Mouse (Mus musculus): ENCODE data around the gene Rnd2. TPM values are rescaled to one million over a fixed set of nuclear protein-coding genes. Genes with fewer than 3 reads are reported as not detected.
"Not testable (repeated sequence)": the region's sequence is repeated elsewhere in the genome, so short reads cannot be mapped to it uniquely, and the experiment has no call there.

The Rnd2 gene
- polyA plus RNA-seq, 1 experiment from 2014 or later, result 7.9 TPM

DNA sequence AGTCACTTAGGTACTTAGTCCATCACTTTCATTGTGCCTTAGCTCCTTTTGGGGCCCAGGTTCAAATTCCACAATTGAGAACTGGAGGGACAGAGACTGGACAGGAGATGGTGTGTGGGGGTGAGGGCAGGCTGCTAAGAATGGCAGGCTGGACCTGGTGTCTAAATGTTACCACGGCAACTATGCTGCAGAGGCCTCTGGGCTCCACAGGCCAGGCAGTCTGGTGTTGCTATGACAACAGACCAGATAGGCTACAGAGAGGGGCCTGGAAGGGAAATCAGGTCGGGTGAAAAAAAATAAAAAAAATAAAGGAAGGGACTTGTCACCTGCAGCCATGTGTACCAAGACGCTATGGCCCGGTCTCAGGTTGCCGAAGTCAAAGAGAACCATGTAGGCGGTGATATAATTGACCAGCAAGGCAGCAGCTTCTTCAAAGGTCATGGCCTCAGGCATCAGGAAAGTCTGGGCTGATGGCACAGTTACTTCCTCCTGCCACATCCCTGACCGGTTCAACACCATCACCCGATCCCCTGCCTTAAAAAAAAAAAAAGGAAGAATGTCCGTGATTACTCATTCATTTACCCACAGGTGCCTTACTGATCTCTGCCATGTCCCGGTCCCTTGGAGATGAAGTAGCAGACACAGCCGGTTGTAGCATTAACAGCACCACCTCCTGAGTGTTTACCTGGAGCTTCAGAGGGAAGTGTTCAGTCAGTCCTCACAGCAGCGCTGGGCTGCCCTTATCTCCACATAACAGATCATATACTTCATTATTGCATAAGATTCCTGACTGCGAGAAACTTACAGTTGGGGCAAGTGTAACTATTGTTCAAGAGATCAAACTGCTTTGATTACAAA, 2.0 kb upstream of the Rnd2 start:
- H3K4me2 ChIP-seq, result no peak overlapping the region
- H3K27me3 ChIP-seq, result no peaks in the 10 kb centered on the region
- no peak overlapping the region for H3K9ac ChIP-seq
- peaks cover 13% of the 10 kb centered on the region; the same call in 1 of the 2 replicates for H3K36me3 ChIP-seq
- peaks cover 61% of the 10 kb centered on the region for H3K4me1 ChIP-seq
- ATAC-seq (ENCODE audit: borderline replicate concordance, extremely low read depth, low FRiP score, low TSS enrichment), result no peak
- no peak overlapping the region for H3K4me3 ChIP-seq
- no peak overlapping the region for H3K27ac ChIP-seq
- 24% methylated on average over 13 of the region's 13 CpGs for WGBS
- no peaks in the 10 kb centered on the region for H3K9me3 ChIP-seq

DNA sequence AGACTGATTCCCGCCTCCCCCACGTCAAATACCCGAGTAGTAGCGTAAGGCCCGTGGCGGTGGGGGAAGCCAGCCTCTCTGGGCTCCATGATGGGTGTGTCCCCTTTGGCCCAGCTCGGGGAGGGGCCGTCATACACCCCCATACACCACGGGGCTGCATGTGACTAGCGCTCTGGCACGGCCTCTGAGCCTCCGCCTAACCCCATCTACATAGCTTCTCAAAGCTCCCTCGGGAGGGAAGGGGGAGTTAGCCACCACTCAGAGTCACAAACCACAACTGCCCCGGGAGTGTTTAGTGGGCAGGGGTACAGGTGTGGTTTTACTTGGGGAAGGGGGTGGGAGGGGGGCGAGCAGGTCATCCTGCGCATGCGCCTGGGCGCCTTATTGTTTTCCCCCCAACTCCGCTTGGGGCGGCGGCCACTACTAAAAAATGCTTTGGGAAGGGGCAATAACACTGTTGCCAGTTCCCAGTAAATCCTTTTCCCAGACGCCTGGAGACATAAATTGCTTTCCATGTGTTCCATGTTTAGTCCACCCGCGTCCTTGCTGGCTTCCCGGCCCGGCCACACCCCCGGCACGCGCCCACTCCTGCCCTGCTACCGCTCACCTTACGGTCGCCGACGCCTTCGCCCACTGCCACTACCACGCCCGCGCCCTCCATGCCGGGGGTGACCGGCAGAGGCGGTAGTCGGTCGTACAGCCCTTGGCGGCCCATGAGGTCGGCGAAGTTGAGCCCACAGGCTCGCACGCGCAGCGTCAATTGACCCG, 486 bp downstream of the Rnd2 start:
- Histone ChIP-seq H3K4me2 (peak overlapping the region; percentile 93), H3K27ac (peak overlapping the region; percentile 88), H3K36me3 (peaks cover 8% of the 10 kb centered on the region; the same call in 1 of the 2 replicates), H3K9ac (peak overlapping the region; percentile 67), H3K4me1 (peaks cover 55% of the 10 kb centered on the region), H3K4me3 (peak overlapping the region; percentile 72), H3K9me3 (no peaks in the 10 kb centered on the region), H3K27me3 (no peaks in the 10 kb centered on the region)
- peak; percentile 34 for ATAC-seq (ENCODE audit: borderline replicate concordance, extremely low read depth, low FRiP score, low TSS enrichment)
- WGBS, result 1% methylated on average over 51 of the region's 51 CpGs

DNA sequence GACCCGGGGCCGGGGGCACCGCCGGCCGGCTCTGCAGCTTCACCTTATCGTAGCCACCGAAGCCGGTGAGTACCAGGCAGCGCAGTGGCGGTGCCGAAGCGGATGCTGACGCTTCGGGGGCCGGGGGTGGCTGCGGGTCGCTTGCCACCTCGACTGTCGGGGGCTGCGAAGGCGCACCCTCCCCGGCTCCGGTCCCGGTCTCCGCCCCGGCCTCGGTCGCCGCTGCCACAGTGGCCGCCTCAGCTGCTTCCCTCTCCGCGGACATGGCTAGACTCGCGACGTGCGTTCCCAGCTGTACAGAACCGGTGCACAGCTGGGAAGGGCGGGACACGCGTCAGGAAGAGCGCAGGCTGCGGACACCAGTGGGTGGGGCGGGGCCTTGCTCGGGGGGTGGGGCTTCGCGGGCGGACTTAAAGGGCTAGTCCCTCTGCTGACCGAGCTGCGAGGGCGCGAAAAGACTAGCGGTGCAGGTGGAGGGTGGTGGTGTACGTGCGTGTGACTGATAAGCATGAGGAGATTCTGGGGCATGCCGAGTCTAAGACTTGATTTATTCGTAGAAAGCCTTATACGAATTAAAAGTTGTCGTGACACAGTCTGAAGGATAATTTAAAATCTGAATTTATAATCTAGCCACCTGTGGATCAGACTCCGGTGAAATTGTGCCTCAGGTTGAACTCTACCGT, 1.2 kb downstream of the Rnd2 start, which contains the start of gene Vat1:
Gene Vat1 (minus strand): TSS at position 362 of the 683 bp plus-strand sequence.
- H3K27me3 ChIP-seq, result no peaks in the 10 kb centered on the region
- peak within 1 kb of the TSS; percentile 88 for H3K27ac ChIP-seq
- peak within 1 kb of the TSS; percentile 77 for H3K4me3 ChIP-seq
- peaks cover 8% of the 10 kb centered on the region; the same call in 1 of the 2 replicates for H3K36me3 ChIP-seq
- H3K9me3 ChIP-seq, result no peaks in the 10 kb centered on the region
- WGBS, result under 1% methylated on average over 59 of the region's 60 CpGs
- ATAC-seq (ENCODE audit: borderline replicate concordance, extremely low read depth, low FRiP score, low TSS enrichment), result peak; percentile 39
- peaks cover 52% of the 10 kb centered on the region for H3K4me1 ChIP-seq
- H3K4me2 ChIP-seq, result peak within 1 kb of the TSS; percentile 93
- H3K9ac ChIP-seq, result peak within 1 kb of the TSS; percentile 67

- not testable (repeated sequence) for H3K27me3 ChIP-seq; H3K36me3 ChIP-seq; ATAC-seq (ENCODE audit: borderline replicate concordance, extremely low read depth, low FRiP score, low TSS enrichment); H3K27ac ChIP-seq; H3K9me3 ChIP-seq
- Histone ChIP-seq H3K4me1 (peaks cover 52% of the 10 kb centered on the region), H3K4me3 (peak overlapping the region; percentile 72), H3K9ac (peak overlapping the region; percentile 67; the same call in 1 of the 2 replicates), H3K4me2 (peak overlapping the region; percentile 93)
- 56% methylated on average over 5 of the region's 5 CpGs for WGBS
Observed at GRCm38 (mm10) chr11:101466552-101466950, 1.8 kb downstream of the Rnd2 start.

- peak; percentile 80 for ATAC-seq (ENCODE audit: borderline replicate concordance, extremely low read depth, low FRiP score, low TSS enrichment)
- H3K36me3 ChIP-seq, result no peaks in the 10 kb centered on the region
- peak overlapping the region; percentile 55 for H3K9ac ChIP-seq
- 1% methylated on average over 53 of the region's 54 CpGs for WGBS
- H3K4me3 ChIP-seq, result peak overlapping the region; percentile 77
- H3K9me3 ChIP-seq, result no peaks in the 10 kb centered on the region
- H3K4me2 ChIP-seq, result peak overlapping the region; percentile 96
- peaks cover 47% of the 10 kb centered on the region for H3K4me1 ChIP-seq
- no peak overlapping the region for H3K27ac ChIP-seq
- no peaks in the 10 kb centered on the region for H3K27me3 ChIP-seq
Observed at GRCm38 (mm10) chr11:101467477-101468262, 2.9 kb downstream of the Rnd2 start.

GRCm38 (mm10) chr11:101468263-101468688, 3.5 kb downstream of the Rnd2 start:
- H3K4me1 ChIP-seq, result peaks cover 41% of the 10 kb centered on the region

GRCm38 (mm10) chr11:101468731-101469130, 3.9 kb downstream of the Rnd2 start:
- Histone ChIP-seq H3K4me3 (peak overlapping the region; percentile 77), H3K9me3 (no peaks in the 10 kb centered on the region), H3K27ac (no peak overlapping the region), H3K9ac (peak overlapping the region; percentile 55), H3K27me3 (no peaks in the 10 kb centered on the region), H3K36me3 (no peaks in the 10 kb centered on the region), H3K4me2 (peak overlapping the region; percentile 96), H3K4me1 (peaks cover 36% of the 10 kb centered on the region)
- 4% methylated on average over 13 of the region's 13 CpGs for WGBS
- no peak for ATAC-seq (ENCODE audit: borderline replicate concordance, extremely low read depth, low FRiP score, low TSS enrichment)

More at GRCm38 (mm10) chr11:101468263-101468688, 3.5 kb downstream of the Rnd2 start:
- WGBS, result 1% methylated on average over 31 of the region's 31 CpGs
- H3K4me2 ChIP-seq, result peak overlapping the region; percentile 96
- no peaks in the 10 kb centered on the region for H3K27me3 ChIP-seq
- H3K36me3 ChIP-seq, result no peaks in the 10 kb centered on the region
- no peak overlapping the region for H3K27ac ChIP-seq
- H3K9ac ChIP-seq, result peak overlapping the region; percentile 55
- no peaks in the 10 kb centered on the region for H3K9me3 ChIP-seq
- H3K4me3 ChIP-seq, result peak overlapping the region; percentile 77
- ATAC-seq (ENCODE audit: borderline replicate concordance, extremely low read depth, low FRiP score, low TSS enrichment), result no peak

- Histone ChIP-seq H3K27ac (no peak overlapping the region), H3K4me1 (peaks cover 33% of the 10 kb centered on the region), H3K4me3 (peak overlapping the region; percentile 77; the same call in 1 of the 2 replicates), H3K36me3 (no peaks in the 10 kb centered on the region), H3K9ac (no peak overlapping the region), H3K27me3 (no peaks in the 10 kb centered on the region), H3K9me3 (no peaks in the 10 kb centered on the region), H3K4me2 (peak overlapping the region; percentile 96)
- ATAC-seq (ENCODE audit: borderline replicate concordance, extremely low read depth, low FRiP score, low TSS enrichment), result no peak
- 58% methylated on average over 4 of the region's 4 CpGs for WGBS
Observed at GRCm38 (mm10) chr11:101469155-101469554, 4.4 kb downstream of the Rnd2 start.

DNA sequence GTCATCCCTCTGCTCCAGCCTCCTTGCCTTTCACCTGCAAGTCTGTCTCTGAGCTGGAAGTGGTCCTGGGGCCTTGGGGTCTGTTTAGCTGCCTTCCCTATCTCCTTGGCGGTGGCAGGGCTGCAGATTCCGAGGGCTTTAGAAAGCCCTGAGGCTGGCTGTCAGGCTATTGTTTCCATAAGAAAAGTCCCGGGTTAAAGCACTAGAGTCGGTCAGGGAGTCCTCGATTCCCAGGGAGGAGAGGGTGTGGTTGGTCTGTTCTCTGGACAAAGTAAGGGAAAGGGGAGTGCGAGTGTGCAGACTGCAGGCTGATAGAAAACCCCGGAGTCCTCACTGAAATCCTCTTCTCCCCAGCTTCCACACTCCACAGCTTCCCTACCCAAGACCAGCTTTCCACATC, 5.4 kb downstream of the Rnd2 start:
- Histone ChIP-seq H3K4me2 (no peak overlapping the region), H3K36me3 (no peaks in the 10 kb centered on the region), H3K27ac (no peak overlapping the region), H3K4me3 (no peak overlapping the region), H3K9ac (no peak overlapping the region), H3K4me1 (peaks cover 23% of the 10 kb centered on the region), H3K27me3 (no peaks in the 10 kb centered on the region), H3K9me3 (no peaks in the 10 kb centered on the region)
- ATAC-seq (ENCODE audit: borderline replicate concordance, extremely low read depth, low FRiP score, low TSS enrichment), result no peak
- 50% methylated on average over 7 of the region's 7 CpGs for WGBS

GRCm38 (mm10) chr11:101471926-101472325, 7.1 kb downstream of the Rnd2 start:
- 41% methylated on average over 3 of the region's 3 CpGs for WGBS
- ATAC-seq (ENCODE audit: borderline replicate concordance, extremely low read depth, low FRiP score, low TSS enrichment), result no peak
- no peak overlapping the region for H3K9ac ChIP-seq

GRCm38 (mm10) chr11:101472336-101472735, 7.5 kb downstream of the Rnd2 start:
- Histone ChIP-seq H3K4me2 (no peak overlapping the region), H3K9ac (no peak overlapping the region), H3K36me3 (no peaks in the 10 kb centered on the region), H3K4me1 (peaks cover 12% of the 10 kb centered on the region), H3K27ac (no peak overlapping the region), H3K27me3 (no peaks in the 10 kb centered on the region), H3K4me3 (no peak overlapping the region), H3K9me3 (no peaks in the 10 kb centered on the region)
- WGBS, result 39% methylated on average over 7 of the region's 7 CpGs
- ATAC-seq (ENCODE audit: borderline replicate concordance, extremely low read depth, low FRiP score, low TSS enrichment), result no peak

More at GRCm38 (mm10) chr11:101471926-101472325, 7.1 kb downstream of the Rnd2 start:
- Histone ChIP-seq H3K27me3 (no peaks in the 10 kb centered on the region), H3K27ac (no peak overlapping the region), H3K4me2 (no peak overlapping the region), H3K4me1 (peaks cover 15% of the 10 kb centered on the region), H3K36me3 (no peaks in the 10 kb centered on the region), H3K9me3 (no peaks in the 10 kb centered on the region), H3K4me3 (no peak overlapping the region)

All from lung, embryonic 15.5 days (tissue).